Mouse (Mus musculus): Measurements from ENCODE around the gene Rhbdl3. TPM values are rescaled to one million over a fixed set of nuclear protein-coding genes. Genes with fewer than 3 reads are reported as not detected.

Rhbdl3 gene
- total RNA-seq, 1 experiment, result 1.3 TPM

DNA sequence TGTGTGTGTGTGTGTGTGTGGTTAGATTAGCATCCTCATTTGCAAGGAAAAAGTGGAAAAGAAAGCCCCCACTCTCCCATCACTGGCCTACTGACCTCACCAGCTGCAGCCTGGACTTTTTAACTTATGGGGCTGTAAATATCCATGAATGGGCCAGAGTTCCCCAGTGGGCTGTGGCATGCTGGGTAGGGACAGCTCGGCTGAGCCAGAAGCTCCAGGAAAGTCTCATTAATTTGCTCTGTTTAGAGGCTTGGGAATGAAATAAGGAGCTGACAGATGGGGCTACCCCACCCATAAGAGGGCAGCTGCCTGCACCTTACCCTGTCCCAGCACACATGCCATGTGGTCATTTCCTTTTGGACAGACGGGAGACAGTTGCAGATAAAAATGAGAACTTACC is 11.3 kb downstream of the Rhbdl3 start:
- Histone ChIP-seq H3K9ac (ENCODE audit: insufficient read depth, low read depth, low read length, poor library complexity, severe bottlenecking) (no peak overlapping the region), H3K4me3 (ENCODE audit: insufficient read depth in 1 of 2, low read depth in 1 of 2, low read length in 2 of 2, poor library complexity in 1 of 2, severe bottlenecking in 1 of 2) (no peak overlapping the region), H3K4me1 (ENCODE audit: control insufficient read depth in 2 of 2, insufficient read depth in 2 of 2, low read length in 2 of 2, poor library complexity in 1 of 2) (no peaks in the 10 kb centered on the region), H3K9me3 (ENCODE audit: control insufficient read depth, insufficient read depth, low read depth, low read length) (no peaks in the 10 kb centered on the region), H3K27ac (ENCODE audit: insufficient read depth, low read depth, low read length, poor library complexity, severe bottlenecking) (no peak overlapping the region), H3K36me3 (ENCODE audit: control insufficient read depth, insufficient read depth, low read length, poor library complexity, severe bottlenecking) (no peaks in the 10 kb centered on the region)
- TF ChIP-seq HCFC1 (IDR thresholded peaks at IDR 0.05; ENCODE audit: borderline replicate concordance, insufficient read depth, low read length) (no peak), MAFK (IDR thresholded peaks at IDR 0.05; ENCODE audit: insufficient read depth, low read depth, low read length) (no peak), ZNF384 (IDR thresholded peaks at IDR 0.05; ENCODE audit: low read depth, low read length) (no peak), ZC3H11A (IDR thresholded peaks at IDR 0.05; ENCODE audit: borderline replicate concordance, low read depth, low read length) (no peak), CHD2 (IDR thresholded peaks at IDR 0.05; ENCODE audit: low read depth, low read length) (no peak)
- in situ Hi-C loops (cut with MboI; ENCODE audit: low sequenced_read_pairs in 2 of 2, unreplicated experiment in 2 of 2), result no loop called here
- no peak for DNase-seq (ENCODE audit: low read depth, low spot score)

DNA sequence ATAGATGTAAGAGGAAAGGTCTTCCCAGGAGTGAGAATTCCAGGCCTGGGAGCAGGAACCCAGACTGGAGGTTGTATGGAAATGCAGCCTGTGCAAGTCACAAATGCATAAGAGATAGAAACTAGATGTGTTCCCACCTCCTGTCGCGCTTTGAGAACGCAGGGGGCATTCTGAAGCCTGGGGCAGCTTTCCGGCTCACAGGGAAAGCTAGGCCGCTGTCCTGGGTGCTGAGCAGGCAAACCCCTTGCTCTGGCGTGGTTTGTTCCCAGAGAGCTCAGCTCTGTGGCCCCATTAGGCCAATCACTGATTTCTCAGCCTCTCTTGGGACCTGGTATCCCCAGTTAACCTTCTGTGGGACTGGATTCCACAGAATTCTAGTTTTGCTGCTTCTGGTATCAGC is 11.9 kb downstream of the Rhbdl3 start:
- Histone ChIP-seq H3K9ac (ENCODE audit: insufficient read depth, low read depth, low read length, poor library complexity, severe bottlenecking) (no peak overlapping the region), H3K9me3 (ENCODE audit: control insufficient read depth, insufficient read depth, low read depth, low read length) (no peaks in the 10 kb centered on the region), H3K4me3 (ENCODE audit: insufficient read depth in 1 of 2, low read depth in 1 of 2, low read length in 2 of 2, poor library complexity in 1 of 2, severe bottlenecking in 1 of 2) (no peak overlapping the region), H3K4me1 (ENCODE audit: control insufficient read depth in 2 of 2, insufficient read depth in 2 of 2, low read length in 2 of 2, poor library complexity in 1 of 2) (no peaks in the 10 kb centered on the region), H3K27ac (ENCODE audit: insufficient read depth, low read depth, low read length, poor library complexity, severe bottlenecking) (no peak overlapping the region), H3K36me3 (ENCODE audit: control insufficient read depth, insufficient read depth, low read length, poor library complexity, severe bottlenecking) (no peaks in the 10 kb centered on the region)
- DNase-seq (ENCODE audit: low read depth, low spot score), result no peak
- TF ChIP-seq ZNF384 (IDR thresholded peaks at IDR 0.05; ENCODE audit: low read depth, low read length), result no peak
- no peak for TF ChIP-seq ZC3H11A (IDR thresholded peaks at IDR 0.05; ENCODE audit: borderline replicate concordance, low read depth, low read length)
- no peak for TF ChIP-seq MAFK (IDR thresholded peaks at IDR 0.05; ENCODE audit: insufficient read depth, low read depth, low read length)
- no peak for TF ChIP-seq CHD2 (IDR thresholded peaks at IDR 0.05; ENCODE audit: low read depth, low read length)
- no peak for TF ChIP-seq HCFC1 (IDR thresholded peaks at IDR 0.05; ENCODE audit: borderline replicate concordance, insufficient read depth, low read length)
- in situ Hi-C loops (cut with MboI; ENCODE audit: low sequenced_read_pairs in 2 of 2, unreplicated experiment in 2 of 2), result no loop called here

DNA sequence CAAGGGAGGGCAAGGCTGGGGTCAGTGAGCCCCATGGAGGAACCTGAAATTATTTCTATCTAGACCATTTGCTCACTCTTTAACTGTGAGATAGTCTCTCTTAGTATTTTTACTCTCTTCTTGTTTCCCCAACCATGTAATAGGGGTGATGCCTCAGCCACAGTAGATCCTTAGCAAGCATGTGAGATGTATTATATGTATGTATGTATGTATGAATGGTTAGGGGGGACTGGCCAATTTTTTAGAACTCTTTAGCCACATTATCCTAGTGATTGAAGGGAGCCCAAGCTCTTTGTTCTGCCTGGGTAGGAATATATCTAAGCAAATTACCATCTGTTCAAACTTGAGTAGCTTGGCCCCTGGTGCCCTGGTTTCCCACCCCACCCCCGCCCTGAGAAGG is 12.8 kb downstream of the Rhbdl3 start:
- in situ Hi-C loops (cut with MboI; ENCODE audit: low sequenced_read_pairs in 2 of 2, unreplicated experiment in 2 of 2), result no loop called here
- no peak overlapping the region for H3K9ac ChIP-seq (ENCODE audit: insufficient read depth, low read depth, low read length, poor library complexity, severe bottlenecking)
- H3K4me1 ChIP-seq (ENCODE audit: control insufficient read depth in 2 of 2, insufficient read depth in 2 of 2, low read length in 2 of 2, poor library complexity in 1 of 2), result no peaks in the 10 kb centered on the region
- no peak overlapping the region for H3K4me3 ChIP-seq (ENCODE audit: insufficient read depth in 1 of 2, low read depth in 1 of 2, low read length in 2 of 2, poor library complexity in 1 of 2, severe bottlenecking in 1 of 2)
- no peak for TF ChIP-seq CHD2 (IDR thresholded peaks at IDR 0.05; ENCODE audit: low read depth, low read length)
- no peak for TF ChIP-seq ZNF384 (IDR thresholded peaks at IDR 0.05; ENCODE audit: low read depth, low read length)
- no peak for TF ChIP-seq MAFK (IDR thresholded peaks at IDR 0.05; ENCODE audit: insufficient read depth, low read depth, low read length)
- no peak for TF ChIP-seq ZC3H11A (IDR thresholded peaks at IDR 0.05; ENCODE audit: borderline replicate concordance, low read depth, low read length)
- no peaks in the 10 kb centered on the region for H3K9me3 ChIP-seq (ENCODE audit: control insufficient read depth, insufficient read depth, low read depth, low read length)
- no peak overlapping the region for H3K27ac ChIP-seq (ENCODE audit: insufficient read depth, low read depth, low read length, poor library complexity, severe bottlenecking)
- no peaks in the 10 kb centered on the region for H3K36me3 ChIP-seq (ENCODE audit: control insufficient read depth, insufficient read depth, low read length, poor library complexity, severe bottlenecking)
- DNase-seq (ENCODE audit: low read depth, low spot score), result no peak

GRCm38 (mm10) chr11:80313944-80314343 is 13.2 kb downstream of the Rhbdl3 start:
- TF ChIP-seq ZNF384 (IDR thresholded peaks at IDR 0.05; ENCODE audit: low read depth, low read length) (no peak), CHD2 (IDR thresholded peaks at IDR 0.05; ENCODE audit: low read depth, low read length) (no peak), ZC3H11A (IDR thresholded peaks at IDR 0.05; ENCODE audit: borderline replicate concordance, low read depth, low read length) (no peak), MAFK (IDR thresholded peaks at IDR 0.05; ENCODE audit: insufficient read depth, low read depth, low read length) (no peak), HCFC1 (IDR thresholded peaks at IDR 0.05; ENCODE audit: borderline replicate concordance, insufficient read depth, low read length) (no peak)
- no peak overlapping the region for H3K4me3 ChIP-seq (ENCODE audit: insufficient read depth in 1 of 2, low read depth in 1 of 2, low read length in 2 of 2, poor library complexity in 1 of 2, severe bottlenecking in 1 of 2)
- no peak overlapping the region for H3K27ac ChIP-seq (ENCODE audit: insufficient read depth, low read depth, low read length, poor library complexity, severe bottlenecking)
- no peaks in the 10 kb centered on the region for H3K4me1 ChIP-seq (ENCODE audit: control insufficient read depth in 2 of 2, insufficient read depth in 2 of 2, low read length in 2 of 2, poor library complexity in 1 of 2)
- in situ Hi-C loops (cut with MboI; ENCODE audit: low sequenced_read_pairs in 2 of 2, unreplicated experiment in 2 of 2), result no loop called here
- DNase-seq (ENCODE audit: low read depth, low spot score), result no peak
- H3K9me3 ChIP-seq (ENCODE audit: control insufficient read depth, insufficient read depth, low read depth, low read length), result no peaks in the 10 kb centered on the region
- H3K9ac ChIP-seq (ENCODE audit: insufficient read depth, low read depth, low read length, poor library complexity, severe bottlenecking), result no peak overlapping the region
- H3K36me3 ChIP-seq (ENCODE audit: control insufficient read depth, insufficient read depth, low read length, poor library complexity, severe bottlenecking), result no peaks in the 10 kb centered on the region
